Mouse (Mus musculus) Muller cell, postnatal 12 days (primary cell): ENCODE measurements around the gene Vrk2.

Source experiments
- DNase-seq: peaks from one replicate; pipeline ENCODE4 v3.0.0-alpha.2; 2015; ENCODE audit errors: inconsistent ontology term

Vrk2 gene

DNA sequence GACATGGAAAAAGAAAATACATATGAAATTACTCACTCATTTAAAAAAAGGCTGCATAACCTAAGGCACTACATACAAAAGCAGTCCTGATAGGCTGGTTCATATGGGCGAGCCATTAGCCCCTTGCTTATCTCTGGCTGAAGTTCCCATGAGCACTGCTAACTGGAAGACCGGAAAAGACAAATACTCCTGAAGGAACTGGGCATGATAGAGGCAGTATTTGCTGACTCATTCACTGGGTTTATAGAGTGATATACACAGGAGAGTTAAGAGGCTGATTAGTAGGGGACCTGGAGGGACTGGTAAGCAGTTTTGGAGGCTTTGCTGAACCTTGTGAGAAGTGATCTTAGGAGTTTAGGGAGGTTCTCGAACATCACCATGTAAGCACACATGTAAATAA lies 42.2 kb downstream of the Vrk2 start:
- DNase-seq: no peak

DNA sequence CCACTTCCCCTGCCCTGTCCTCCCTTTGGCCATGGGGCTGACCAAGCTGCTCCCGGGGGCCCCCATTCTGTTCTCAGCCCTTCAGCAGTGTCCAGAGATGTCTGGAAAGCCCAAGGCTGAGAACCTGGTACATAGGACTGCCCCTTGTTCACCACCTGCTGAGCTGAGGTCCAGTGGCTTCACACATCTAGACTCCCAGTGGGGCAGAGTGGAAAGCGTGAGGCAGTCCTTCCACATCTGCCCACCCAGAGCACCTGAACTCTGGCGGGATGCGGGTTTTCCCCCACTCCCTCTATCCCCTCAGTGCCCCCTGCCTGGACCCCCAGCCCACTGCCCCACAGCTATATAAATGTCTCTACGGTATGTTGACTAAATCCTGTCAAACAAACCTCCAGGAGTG lies 56.0 kb downstream of the Vrk2 start:
- DNase-seq: no peak

DNA sequence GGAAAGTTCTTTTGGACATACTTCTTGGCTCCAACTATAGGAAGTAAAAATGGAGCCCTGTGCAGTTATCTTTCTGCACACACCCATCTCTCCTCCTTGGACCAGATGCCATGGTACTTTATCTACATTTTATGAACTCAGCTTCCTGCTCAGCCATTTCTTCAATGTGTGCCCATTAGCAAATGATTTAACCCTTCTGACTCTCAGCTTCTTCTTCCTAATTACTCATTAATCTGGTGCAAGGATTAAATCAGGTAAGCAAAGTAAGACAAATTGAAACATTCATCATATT lies 60.0 kb downstream of the Vrk2 start:
- no peak for DNase-seq

DNA sequence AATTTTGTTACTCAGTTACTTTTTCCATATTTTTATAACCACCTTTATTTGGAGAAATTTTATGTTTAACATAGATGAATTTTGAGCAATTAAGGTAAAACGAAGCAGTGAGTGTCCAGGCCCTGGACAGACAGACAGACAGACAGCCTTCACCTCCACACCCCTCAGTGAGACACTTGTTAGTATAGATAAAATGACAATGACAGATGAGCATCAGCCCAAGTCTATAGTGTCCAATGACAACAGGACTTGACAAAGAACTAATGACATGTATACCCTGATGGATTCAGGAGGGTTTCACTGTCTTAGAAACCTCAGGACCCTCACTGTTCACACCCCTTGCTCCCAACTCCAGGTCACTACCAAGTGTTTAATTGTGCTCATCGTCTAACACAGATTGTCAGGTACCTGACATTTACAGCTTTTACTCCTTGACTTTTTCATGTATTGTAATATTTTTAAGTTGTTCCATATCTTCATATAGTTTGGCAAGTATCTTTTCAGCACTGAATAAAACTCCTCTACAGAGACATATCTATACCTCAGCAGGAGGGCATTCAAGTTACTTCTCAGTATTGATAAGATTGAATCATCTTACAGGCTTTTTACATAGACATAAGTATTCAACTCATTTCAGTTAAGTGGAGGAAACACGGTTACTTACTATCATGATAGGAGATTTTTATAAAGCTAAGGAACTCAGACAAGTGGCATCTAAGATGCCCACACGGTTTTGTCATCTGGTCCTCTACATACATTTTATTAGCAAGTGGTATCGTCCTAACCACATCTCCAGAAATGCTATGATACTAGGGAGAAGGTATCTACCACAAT lies 60.6 kb downstream of the Vrk2 start:
- no peak for DNase-seq

DNA sequence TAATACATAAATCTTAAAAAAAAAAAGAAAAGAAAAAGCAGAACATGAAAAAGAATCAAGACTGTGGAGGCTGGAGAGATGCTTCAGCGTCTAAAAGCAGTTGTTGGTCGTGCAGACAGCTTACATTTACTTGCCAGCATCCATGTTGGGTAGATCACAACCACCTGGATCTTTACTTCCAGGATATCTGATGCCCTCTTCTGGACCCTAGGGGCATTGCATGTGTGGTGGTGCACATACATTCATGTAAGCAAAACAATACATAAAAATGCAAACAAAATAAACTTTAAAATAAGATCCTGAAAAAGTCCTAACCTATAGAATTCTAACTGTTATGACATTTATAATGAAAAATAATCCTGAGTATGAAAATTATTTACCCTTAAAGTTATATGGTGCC lies 66.9 kb downstream of the Vrk2 start:
- DNase-seq: no peak

DNA sequence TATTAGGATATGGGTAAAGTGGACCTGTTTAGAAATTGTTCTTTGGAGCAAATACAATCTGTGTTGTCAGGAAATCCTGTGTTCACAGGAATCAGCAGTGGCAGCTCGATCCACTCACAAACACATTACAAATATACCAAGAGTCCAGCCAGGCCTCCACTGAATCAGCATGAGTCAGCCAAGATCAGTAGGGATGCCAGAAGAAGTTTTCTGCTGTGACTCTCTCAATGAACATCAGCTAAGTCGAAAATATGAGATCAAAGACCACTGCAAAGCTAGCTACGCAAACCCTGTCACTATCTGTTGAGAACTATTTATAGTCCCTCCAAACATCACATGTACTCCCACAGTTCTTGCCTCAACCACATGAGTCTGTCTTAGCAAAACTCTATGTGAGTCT lies 74.8 kb downstream of the Vrk2 start:
- peak; percentile 37 for DNase-seq

DNA sequence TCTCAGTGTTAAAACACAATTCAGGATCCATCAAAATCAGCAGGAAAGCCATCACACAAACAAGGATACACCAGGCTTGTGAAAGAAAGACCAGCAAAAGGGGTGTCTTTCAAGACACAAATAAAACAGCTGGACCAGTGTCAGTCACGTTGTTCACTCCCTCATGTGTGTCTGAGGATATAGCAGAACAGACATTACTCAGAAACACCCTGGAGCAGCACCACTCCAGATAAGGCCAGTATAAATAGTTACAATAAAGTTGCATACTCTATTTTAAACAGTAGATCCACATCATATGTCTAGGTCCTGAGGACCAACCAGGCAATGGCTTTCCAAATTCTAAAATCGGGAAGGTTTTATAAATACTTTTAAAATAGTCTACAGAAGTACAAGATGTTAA lies 77.7 kb downstream of the Vrk2 start:
- DNase-seq: no peak

DNA sequence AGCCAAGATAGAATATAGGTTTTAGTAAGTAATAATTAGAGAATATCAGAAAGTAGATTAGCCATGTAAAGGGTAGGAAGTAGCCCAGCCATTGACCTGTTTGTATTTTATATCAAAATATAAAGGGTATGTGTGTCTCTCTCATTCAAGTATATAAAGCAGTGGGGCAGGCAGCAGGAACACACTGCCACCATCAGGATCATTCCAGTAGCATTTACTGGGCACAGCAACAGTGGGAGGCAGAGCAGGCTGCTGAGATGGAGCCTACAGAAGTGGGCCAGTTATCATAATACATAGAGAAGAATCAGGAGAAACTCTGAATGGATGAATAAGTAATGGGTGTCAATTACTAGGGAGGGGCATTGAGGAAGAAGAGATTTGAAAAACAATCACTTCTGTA lies 80.1 kb downstream of the Vrk2 start:
- no peak for DNase-seq

DNA sequence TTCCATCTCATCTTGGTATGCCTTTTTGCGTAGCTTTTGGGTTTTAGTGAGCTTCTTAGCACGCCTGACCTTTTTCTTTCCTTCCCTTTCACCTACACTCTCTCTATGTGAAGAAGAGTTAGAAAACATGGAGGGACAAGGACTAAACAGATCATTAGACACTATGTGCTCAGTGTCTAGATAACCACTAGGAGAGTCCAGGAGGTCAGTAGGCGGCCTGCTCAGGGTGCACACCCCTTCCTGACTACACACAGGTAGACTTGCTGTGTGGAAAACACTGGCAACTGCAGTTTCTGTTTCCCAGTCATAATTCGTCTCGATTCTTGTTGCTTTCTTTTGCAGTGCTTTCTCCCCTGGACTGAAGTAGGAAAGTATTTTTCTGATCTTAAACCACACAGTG lies 97.8 kb downstream of the Vrk2 start:
- DNase-seq: no peak

DNA sequence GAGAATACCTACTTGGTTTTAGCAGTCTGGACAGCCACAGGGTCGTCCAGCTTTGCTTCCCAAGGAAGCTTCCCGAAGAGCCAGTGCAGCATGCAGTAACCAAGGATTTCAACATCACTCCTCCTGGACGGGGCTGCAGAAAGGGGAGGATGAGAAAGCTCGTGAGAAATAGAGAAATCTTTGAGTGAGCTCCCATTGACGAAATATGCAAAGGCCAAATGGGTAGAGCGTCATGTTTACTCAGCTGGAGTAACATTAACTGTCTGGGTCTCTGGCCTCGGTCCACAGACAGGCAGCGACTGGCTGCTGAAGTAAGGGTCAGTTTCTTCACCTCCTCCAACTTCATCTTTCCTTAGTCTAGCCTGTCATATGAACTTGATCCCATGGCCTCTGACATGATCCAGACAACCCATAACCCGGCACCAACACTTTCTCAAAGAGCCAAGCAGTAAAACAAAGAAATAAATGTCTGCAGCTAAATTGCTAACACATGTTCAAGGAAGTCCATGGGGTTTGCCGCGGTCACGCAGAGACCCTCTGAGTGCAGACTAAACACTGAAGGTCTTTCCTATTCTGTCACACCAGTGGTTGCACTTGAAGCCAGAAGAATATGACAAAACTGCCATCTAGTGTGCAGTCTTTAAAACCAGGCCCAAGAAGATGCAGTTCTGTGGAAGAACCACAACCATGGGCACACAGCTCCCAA lies 103.9 kb downstream of the Vrk2 start:
- DNase-seq: no peak

DNA sequence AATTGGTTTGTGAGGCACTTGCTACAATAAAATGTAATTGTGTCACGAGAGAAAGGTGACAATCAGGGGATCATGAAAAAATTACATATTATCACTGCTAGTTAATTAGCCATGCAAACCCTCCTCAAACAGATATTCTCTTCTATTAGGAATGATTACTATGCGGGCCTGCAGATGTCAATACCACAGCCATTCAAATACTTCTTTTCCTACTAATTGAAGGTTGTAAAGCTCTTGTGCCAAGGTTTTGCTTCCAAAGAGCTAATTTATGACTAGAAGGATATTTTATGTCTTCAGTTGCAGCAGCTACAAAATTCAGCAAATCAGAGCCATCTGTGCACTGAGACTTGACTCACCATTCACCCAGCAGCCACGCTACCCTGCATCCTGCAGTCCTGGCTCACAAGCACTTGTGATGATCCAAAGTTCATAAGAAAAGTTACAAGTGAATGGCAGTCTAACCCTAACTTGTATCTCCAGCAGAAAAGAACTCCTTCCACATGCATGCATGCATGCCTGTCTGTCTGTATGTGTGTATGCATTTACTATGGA lies 112.0 kb downstream of the Vrk2 start:
- DNase-seq: peak; percentile 31

DNA sequence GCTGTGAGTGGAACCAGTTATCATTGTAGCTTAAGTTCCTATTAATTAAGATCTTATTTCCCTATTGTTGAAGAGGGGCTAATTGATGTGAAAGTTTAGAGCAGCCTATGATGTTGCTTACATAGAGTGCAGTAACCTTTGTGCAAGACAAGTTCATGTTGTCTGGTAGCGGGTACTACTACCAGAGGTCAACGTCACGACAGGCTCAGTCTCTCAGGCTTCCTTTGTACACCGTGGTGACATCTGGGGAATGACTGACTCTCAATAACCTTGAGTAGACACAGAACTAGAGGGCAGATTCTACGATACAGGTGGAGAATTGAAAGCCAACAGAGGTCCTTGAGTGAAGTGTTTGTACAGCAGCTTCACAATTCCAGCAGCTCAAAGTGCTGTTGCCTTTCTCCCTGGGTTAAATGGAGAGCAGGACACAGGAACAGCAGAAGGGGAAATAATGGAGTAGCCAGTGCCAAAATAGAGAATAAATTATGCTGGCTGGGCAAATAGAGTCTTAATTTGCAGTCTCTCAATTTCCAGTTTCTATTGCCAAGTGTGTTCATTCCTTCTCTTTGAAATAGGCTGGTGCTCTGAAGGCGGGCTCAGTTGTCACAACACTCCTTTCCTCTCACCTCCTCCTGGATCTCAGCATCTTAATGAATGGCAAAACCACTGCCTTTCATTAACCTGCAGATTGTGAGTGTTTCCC lies 116.6 kb downstream of the Vrk2 start:
- peak; percentile 19 for DNase-seq

DNA sequence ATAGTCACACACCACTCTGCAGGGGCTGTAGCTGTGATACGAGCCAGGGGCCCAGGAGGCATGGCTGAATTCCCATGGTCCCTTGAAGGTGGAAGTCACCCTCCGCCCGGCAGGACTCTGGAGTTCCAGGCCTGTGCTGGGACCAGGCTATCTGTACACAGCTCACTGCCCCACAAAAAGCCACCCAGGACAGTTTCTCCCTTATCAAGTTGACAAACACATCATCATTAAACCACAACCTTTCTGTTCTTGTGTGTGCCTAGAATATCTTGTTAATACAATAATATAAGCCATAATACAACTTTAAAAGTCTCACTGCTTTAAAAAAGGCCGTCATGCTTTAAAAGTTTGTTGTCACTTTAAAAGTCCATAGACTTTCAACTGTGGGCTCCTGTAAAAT lies 139.7 kb downstream of the Vrk2 start:
- DNase-seq: no peak

DNA sequence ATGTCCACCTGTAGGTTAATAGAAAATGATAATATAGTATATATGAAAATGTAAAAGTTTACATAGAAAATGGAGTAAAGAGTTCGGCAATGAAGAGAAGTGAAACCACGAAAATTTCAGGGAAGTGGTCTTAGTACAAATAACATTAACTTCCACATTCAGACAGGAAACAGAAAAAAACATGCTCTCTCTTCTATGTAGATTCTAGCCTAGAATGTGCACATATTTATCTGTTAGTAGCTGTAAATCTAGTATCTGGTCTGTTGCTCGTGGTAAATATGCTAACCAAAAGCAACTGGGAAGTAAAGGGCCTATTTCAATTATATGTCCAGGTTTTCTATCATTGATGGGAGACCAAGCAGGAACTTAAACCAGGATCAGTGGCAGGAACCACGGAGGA lies 141.1 kb downstream of the Vrk2 start:
- DNase-seq: no peak

DNA sequence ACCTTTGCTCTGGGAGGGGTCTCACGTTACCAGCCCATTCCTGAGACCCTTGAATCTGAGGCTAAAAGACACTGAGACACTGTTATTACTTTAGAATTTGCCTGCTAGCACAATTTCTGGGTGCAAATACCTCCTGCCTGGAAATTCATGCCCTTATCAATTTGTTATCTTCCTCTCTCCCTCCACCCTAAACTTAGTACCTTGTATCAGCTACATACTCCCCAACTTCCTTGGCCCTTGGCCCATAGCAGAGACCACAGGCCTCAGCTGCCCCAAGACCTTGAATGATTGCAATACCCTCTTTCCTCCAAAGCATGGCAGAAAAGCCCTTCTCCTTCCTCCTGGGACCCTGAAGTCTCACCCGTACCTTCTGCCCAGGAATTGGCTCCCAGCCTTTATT lies 142.6 kb downstream of the Vrk2 start:
- no peak for DNase-seq

DNA sequence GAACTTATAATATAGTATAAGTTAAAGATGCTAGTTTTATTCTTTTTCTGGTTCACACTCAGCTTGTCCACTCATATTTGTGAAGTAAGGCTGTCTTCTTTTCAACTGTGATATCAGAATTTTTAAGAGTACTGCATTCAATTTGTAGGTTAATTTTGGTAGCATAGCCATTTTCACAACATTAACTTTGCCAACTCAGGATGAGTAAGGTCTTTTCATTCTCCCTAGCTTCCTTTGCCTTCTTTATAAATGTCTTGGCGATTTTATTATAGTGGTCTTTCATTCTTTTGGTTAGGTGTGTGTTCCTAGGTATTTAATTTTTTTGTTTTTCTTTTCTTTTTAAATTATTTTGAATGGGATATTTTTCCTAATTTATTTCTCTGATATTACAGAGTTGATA lies 143.2 kb downstream of the Vrk2 start:
- DNase-seq: no peak

DNA sequence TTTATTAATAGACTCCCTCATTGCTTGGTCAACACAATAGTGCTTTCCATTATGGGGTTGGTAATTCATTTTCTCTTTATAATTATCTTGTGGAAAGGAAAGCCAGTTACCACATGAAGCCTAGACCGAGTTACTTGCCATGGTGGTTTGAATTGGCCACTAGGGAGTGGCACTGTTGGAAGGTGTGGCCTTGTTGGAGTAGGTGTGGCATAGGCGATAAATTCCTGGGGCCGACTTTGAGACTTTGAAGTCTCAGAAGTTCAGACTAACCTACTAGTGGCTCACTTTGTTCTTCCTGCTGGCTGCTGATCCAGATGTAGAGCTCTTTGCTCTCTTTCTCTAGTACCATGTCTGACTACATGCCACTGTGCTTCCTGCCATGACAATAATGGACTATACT lies 144.0 kb downstream of the Vrk2 start:
- DNase-seq: no peak

DNA sequence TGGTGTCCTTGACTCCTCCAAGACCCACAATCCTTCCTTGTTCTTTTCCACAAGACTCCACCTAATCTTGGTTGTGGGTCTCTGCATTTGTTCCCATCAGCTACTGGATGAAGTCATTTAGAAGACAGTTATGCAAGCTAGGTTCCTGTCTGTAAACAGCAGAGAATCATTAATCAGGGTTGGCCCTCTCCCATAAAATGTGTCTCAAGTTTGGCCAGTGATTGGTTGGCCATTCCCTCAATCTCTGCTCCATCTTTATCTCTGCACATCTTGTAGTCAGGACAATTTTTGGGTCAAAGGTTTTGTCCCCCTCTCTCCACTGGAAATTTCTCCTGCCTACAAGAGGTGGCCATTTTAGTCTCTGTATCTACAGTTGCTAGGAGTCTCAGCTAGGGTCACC lies 149.4 kb downstream of the Vrk2 start:
- no peak for DNase-seq

DNA sequence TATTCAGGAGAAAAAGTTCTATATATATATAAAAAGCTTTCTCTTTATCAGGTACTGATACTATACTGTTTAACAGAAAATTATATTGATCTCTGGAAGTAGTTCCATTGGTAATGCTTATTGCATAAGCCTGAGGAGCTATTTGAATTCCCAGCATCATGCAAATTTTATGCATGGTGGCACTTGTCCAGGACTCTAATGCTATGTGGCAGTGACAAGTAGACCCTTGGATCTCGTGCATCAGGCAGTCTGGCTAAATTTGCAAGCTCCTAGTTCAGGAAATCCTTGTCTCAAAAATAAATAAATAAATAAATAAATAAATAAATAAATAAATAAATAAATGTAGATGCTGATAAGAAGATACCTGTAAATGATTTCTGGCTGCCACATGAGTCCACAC lies 152.7 kb downstream of the Vrk2 start:
- DNase-seq: no peak

DNA sequence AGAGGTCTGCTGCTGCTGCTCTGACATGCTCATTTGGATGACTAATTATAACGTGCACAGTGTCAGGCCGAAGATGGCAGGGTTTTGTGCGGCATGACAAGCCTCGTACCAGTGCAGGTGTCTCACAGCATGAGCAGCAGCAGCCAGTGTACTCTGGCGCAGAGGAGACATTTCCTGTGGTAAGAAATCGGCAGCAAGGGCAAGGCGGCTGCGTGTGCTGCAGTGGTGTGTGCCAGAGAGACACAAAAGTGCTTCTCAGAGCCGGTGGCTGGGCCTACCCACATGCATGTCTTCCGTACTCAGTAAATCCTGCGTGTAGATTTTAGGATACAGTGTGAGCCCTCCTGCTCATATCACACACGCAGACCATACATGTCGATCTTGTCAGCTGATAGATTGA lies 156.0 kb downstream of the Vrk2 start:
- peak; percentile 7 for DNase-seq

DNA sequence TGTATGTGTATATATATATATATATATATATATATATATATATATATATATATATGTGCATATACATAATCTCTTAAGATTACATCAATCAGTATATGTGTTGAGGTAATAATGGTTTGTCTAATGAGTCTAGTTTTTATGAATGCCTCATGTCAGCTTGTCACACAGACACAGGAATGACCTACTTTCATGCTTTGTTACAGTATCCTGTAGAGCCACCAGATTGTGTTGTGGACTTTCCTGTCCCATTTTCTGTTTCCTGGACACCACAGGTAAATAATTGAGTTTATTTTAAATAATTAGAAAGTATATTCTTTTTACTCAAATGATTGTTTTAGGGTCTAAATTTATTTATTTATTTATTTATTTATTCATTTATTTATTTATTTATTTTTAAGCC lies 159.6 kb downstream of the Vrk2 start:
- DNase-seq: no peak

DNA sequence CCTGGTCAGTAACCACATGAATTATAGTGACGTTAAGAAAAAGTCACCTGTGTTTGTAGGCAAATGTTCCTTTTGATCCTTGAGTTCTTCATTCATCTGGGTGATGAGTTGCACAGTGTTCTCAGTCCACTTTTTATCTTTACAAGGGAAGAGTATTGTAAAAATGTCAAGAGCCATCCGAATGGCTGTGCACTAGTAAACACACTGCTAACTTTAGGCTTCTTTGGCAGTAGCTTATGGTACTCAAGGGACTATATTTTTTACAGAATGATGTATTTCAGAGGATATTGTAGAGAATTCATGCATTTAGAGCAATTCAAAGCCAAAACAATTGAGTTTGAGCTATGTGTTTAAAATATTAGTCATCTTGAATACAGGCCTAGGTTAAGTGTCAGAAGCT lies 172.3 kb downstream of the Vrk2 start:
- DNase-seq: no peak
